Mouse (Mus musculus): ENCODE data around the gene Bend4. TPM values are rescaled to one million over a fixed set of nuclear protein-coding genes. Genes with fewer than 3 reads are reported as not detected.

The Bend4 gene
- polyA plus RNA-seq, 1 experiment from 2014 or later, result 7.7 TPM

- H3K4me3 ChIP-seq (ENCODE audit: low read depth, low read length), result no peak overlapping the region
- no peaks in the 10 kb centered on the region for H3K27me3 ChIP-seq (ENCODE audit: insufficient read depth, low read length)
- H3K27ac ChIP-seq (ENCODE audit: low read depth), result no peak overlapping the region
- H3K36me3 ChIP-seq (ENCODE audit: insufficient read depth), result peaks cover 7% of the 10 kb centered on the region; the same call in 1 of the 2 replicates
- no peak overlapping the region for H3K9ac ChIP-seq
- ATAC-seq (ENCODE audit: insufficient read depth) (no peak), DNase-seq (no peak)
- no peaks in the 10 kb centered on the region for H3K4me1 ChIP-seq (ENCODE audit: insufficient read depth)
- WGBS, result 82% methylated on average over 12 of the region's 12 CpGs
- H3K9me3 ChIP-seq (ENCODE audit: low read depth, low read length), result no peaks in the 10 kb centered on the region
- no peak overlapping the region for H3K4me2 ChIP-seq
- TF ChIP-seq CTCF (IDR thresholded peaks at IDR 0.05; ENCODE audit: low read depth), result no peak
Observed at GRCm38 (mm10) chr5:67400608-67401480, 27.3 kb downstream of the Bend4 start.

GRCm38 (mm10) chr5:67399876-67400607 is 28.1 kb downstream of the Bend4 start:
- TF ChIP-seq CTCF (IDR thresholded peaks at IDR 0.05; ENCODE audit: low read depth), result no peak
- ATAC-seq (ENCODE audit: insufficient read depth) (no peak), DNase-seq (no peak)
- Histone ChIP-seq H3K27me3 (ENCODE audit: insufficient read depth, low read length) (no peaks in the 10 kb centered on the region), H3K4me3 (ENCODE audit: low read depth, low read length) (no peak overlapping the region), H3K27ac (ENCODE audit: low read depth) (no peak overlapping the region), H3K36me3 (ENCODE audit: insufficient read depth) (peaks cover 7% of the 10 kb centered on the region; the same call in 1 of the 2 replicates), H3K9me3 (ENCODE audit: low read depth, low read length) (no peaks in the 10 kb centered on the region), H3K9ac (no peak overlapping the region), H3K4me1 (ENCODE audit: insufficient read depth) (no peaks in the 10 kb centered on the region), H3K4me2 (no peak overlapping the region)
- WGBS, result 80% methylated on average over 28 of the region's 28 CpGs

GRCm38 (mm10) chr5:67397186-67397585 is 30.9 kb downstream of the Bend4 start:
- H3K9me3 ChIP-seq (ENCODE audit: low read depth, low read length), result no peaks in the 10 kb centered on the region
- H3K9ac ChIP-seq, result no peak overlapping the region
- no peak for ATAC-seq (ENCODE audit: insufficient read depth)
- H3K4me2 ChIP-seq, result no peak overlapping the region
- no peaks in the 10 kb centered on the region for H3K4me1 ChIP-seq (ENCODE audit: insufficient read depth)
- DNase-seq, result no peak
- no peaks in the 10 kb centered on the region for H3K27me3 ChIP-seq (ENCODE audit: insufficient read depth, low read length)
- H3K27ac ChIP-seq (ENCODE audit: low read depth), result no peak overlapping the region
- TF ChIP-seq CTCF (IDR thresholded peaks at IDR 0.05; ENCODE audit: low read depth), result no peak
- WGBS, result 80% methylated on average over 14 of the region's 14 CpGs
- H3K36me3 ChIP-seq (ENCODE audit: insufficient read depth), result peaks cover 7% of the 10 kb centered on the region; the same call in 1 of the 2 replicates
- H3K4me3 ChIP-seq (ENCODE audit: low read depth, low read length), result no peak overlapping the region

- H3K27me3 ChIP-seq (ENCODE audit: insufficient read depth, low read length), result no peaks in the 10 kb centered on the region
- WGBS, result 67% methylated on average over 11 of the region's 11 CpGs
- H3K36me3 ChIP-seq (ENCODE audit: insufficient read depth), result peaks cover 7% of the 10 kb centered on the region; the same call in 1 of the 2 replicates
- TF ChIP-seq CTCF (IDR thresholded peaks at IDR 0.05; ENCODE audit: low read depth), result no peak
- no peak overlapping the region for H3K9ac ChIP-seq
- ATAC-seq (ENCODE audit: insufficient read depth) (no peak), DNase-seq (no peak)
- no peak overlapping the region for H3K27ac ChIP-seq (ENCODE audit: low read depth)
- no peak overlapping the region for H3K4me3 ChIP-seq (ENCODE audit: low read depth, low read length)
- H3K9me3 ChIP-seq (ENCODE audit: low read depth, low read length), result no peaks in the 10 kb centered on the region
- no peaks in the 10 kb centered on the region for H3K4me1 ChIP-seq (ENCODE audit: insufficient read depth)
- H3K4me2 ChIP-seq, result no peak overlapping the region
Observed at GRCm38 (mm10) chr5:67395211-67395851, 32.8 kb downstream of the Bend4 start.

- TF ChIP-seq CTCF (IDR thresholded peaks at IDR 0.05; ENCODE audit: low read depth), result no peak
- no peak overlapping the region for H3K4me3 ChIP-seq (ENCODE audit: low read depth, low read length)
- WGBS, result 70% methylated on average over 6 of the region's 6 CpGs
- DNase-seq (peak; percentile 17), ATAC-seq (ENCODE audit: insufficient read depth) (no peak)
- H3K9ac ChIP-seq, result no peak overlapping the region
- H3K36me3 ChIP-seq (ENCODE audit: insufficient read depth), result peaks cover 7% of the 10 kb centered on the region; the same call in 1 of the 2 replicates
- H3K27ac ChIP-seq (ENCODE audit: low read depth), result no peak overlapping the region
- H3K4me1 ChIP-seq (ENCODE audit: insufficient read depth), result no peaks in the 10 kb centered on the region
- H3K4me2 ChIP-seq, result no peak overlapping the region
- no peaks in the 10 kb centered on the region for H3K9me3 ChIP-seq (ENCODE audit: low read depth, low read length)
- no peaks in the 10 kb centered on the region for H3K27me3 ChIP-seq (ENCODE audit: insufficient read depth, low read length)
Observed at GRCm38 (mm10) chr5:67393951-67394350, 34.2 kb downstream of the Bend4 start.

GRCm38 (mm10) chr5:67382556-67382955 is 45.6 kb downstream of the Bend4 start:
- Histone ChIP-seq H3K27ac (ENCODE audit: low read depth) (no peak overlapping the region), H3K4me2 (no peak overlapping the region), H3K27me3 (ENCODE audit: insufficient read depth, low read length) (no peaks in the 10 kb centered on the region), H3K4me3 (ENCODE audit: low read depth, low read length) (no peak overlapping the region), H3K9ac (no peak overlapping the region), H3K9me3 (ENCODE audit: low read depth, low read length) (no peaks in the 10 kb centered on the region), H3K4me1 (ENCODE audit: insufficient read depth) (no peaks in the 10 kb centered on the region), H3K36me3 (ENCODE audit: insufficient read depth) (no peaks in the 10 kb centered on the region)
- no peak for TF ChIP-seq CTCF (IDR thresholded peaks at IDR 0.05; ENCODE audit: low read depth)
- WGBS, result 81% methylated on average over 7 of the region's 7 CpGs
- ATAC-seq (ENCODE audit: insufficient read depth) (no peak), DNase-seq (no peak)
